Mouse (Mus musculus) hindbrain, embryonic 14.5 days (tissue): Measurements from ENCODE around the gene Anapc16. TPM values are rescaled to one million over a fixed set of nuclear protein-coding genes. Genes with fewer than 3 reads are reported as not detected.

Source experiments
- ATAC-seq: fragments of 200-750 bp; cut with Nextera tagmentation; 2 replicates; pipeline ENCODE4 v1.8.0; 2017; ENCODE audit warnings: moderate number of reproducible peaks, mild to moderate bottlenecking, moderate TSS enrichment, moderate library complexity; ENCODE audit not compliant: low FRiP score
- DNase-seq: peaks from one replicate; pipeline ENCODE4 v3.0.0-alpha.2; 2015; ENCODE audit warnings: low spot score
- H3K27ac ChIP-seq: fragments of 300-500 bp; sonication (generic); 2 replicates; pipeline ENCODE4 v1.5.1; 2014; ENCODE audit warnings: mild to moderate bottlenecking, moderate library complexity
- H3K27me3 ChIP-seq: fragments of 300-500 bp; sonication (generic); 2 replicates; pipeline ENCODE4 v1.6.1; 2014; ENCODE audit warnings: mild to moderate bottlenecking, low read length, mixed read lengths; ENCODE audit not compliant: control insufficient read depth, insufficient read depth
- H3K36me3 ChIP-seq: fragments of 300-500 bp; sonication (generic); replicated peaks from 2 replicates; pipeline ENCODE4 v1.6.1; 2014; ENCODE audit not compliant: control insufficient read depth, insufficient read depth
- H3K4me1 ChIP-seq: fragments of 300-500 bp; sonication (generic); replicated peaks from 2 replicates; pipeline ENCODE4 v1.6.1; 2014; ENCODE audit warnings: antibody characterized with exemption, low read length, mixed read lengths; ENCODE audit not compliant: control insufficient read depth, insufficient read depth
- H3K4me2 ChIP-seq: fragments of 300-500 bp; sonication (generic); replicated peaks from 2 replicates; pipeline ENCODE4 v1.6.1; 2014; ENCODE audit warnings: mild to moderate bottlenecking, moderate library complexity
- H3K4me3 ChIP-seq: fragments of 300-500 bp; sonication (generic); replicated peaks from 2 replicates; pipeline ENCODE4 v1.5.1; 2014; ENCODE audit warnings: mild to moderate bottlenecking, low read length
- H3K9ac ChIP-seq: fragments of 300-500 bp; sonication (generic); 2 replicates; pipeline ENCODE4 v1.6.1; 2014
- H3K9me3 ChIP-seq: fragments of 300-500 bp; sonication (generic); 2 replicates; pipeline ENCODE4 v1.6.1; 2016; ENCODE audit warnings: low read length; ENCODE audit not compliant: control insufficient read depth
- WGBS: fragments of 180-500 bp; shearing (Covaris S2); extraction: QIAGEN DNeasy Blood & Tissue Kit; methylation state at CpG from one replicate; pipeline ENCODE4 v1.1.7; 2014; 5-methylcytosine and 5-hydroxymethylcytosine counted together
- polyA plus RNA-seq: library from polyadenylated mRNA; unstranded; fragments of >200 nt; fragmentation: Nextera tagmentation; extraction: Ambion mirVana; gene quantifications from 2 replicates; pipeline ENCODE4 v1.2.1, GENCODE M21; 2014

Anapc16 gene
- polyA plus RNA-seq, 1 experiment from 2014 or later, result 110 TPM

DNA sequence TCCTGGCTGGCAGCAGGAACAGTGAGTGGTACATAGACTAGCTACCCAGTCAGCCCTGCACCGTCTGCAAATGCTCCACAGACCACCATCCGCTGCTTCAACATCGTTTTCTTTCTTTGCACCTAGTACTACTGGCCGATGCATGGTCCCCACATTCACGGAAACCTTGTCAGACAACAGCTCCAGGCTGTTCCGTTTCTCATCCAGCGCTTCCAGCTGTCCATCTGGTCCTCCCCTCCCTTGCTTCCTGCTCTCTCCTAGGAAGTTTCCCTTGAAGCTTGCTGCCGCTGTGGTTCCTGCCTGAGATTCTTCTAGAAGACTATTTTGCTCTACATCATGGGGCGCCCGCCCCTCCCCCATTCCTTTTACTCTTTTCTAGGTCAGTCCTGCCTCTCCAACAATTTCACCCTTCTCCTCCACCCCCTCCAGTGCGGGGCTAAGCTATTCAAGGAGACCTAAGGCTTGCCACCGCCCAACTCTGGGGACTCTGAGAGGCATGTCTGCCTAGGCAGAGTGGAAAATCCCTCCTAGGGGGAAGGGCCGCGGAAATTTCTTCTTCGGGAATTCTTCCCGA, 60.0 kb downstream of the Anapc16 start:
- peak; percentile 47; the same call in 1 of the 2 replicates for ATAC-seq
- peak overlapping the region; percentile 65 for H3K27ac ChIP-seq
- H3K36me3 ChIP-seq, result no peaks in the 10 kb centered on the region
- peak overlapping the region; percentile 44 for H3K4me2 ChIP-seq
- H3K4me1 ChIP-seq, result peaks cover 16% of the 10 kb centered on the region
- DNase-seq, result peak; percentile 51
- peak overlapping the region; percentile 35; the same call in 1 of the 2 replicates for H3K9ac ChIP-seq
- H3K4me3 ChIP-seq, result peak overlapping the region; percentile 8
- WGBS, result under 1% methylated on average over 16 of the region's 16 CpGs
- H3K27me3 ChIP-seq, result no peaks in the 10 kb centered on the region
- no peaks in the 10 kb centered on the region for H3K9me3 ChIP-seq

DNA sequence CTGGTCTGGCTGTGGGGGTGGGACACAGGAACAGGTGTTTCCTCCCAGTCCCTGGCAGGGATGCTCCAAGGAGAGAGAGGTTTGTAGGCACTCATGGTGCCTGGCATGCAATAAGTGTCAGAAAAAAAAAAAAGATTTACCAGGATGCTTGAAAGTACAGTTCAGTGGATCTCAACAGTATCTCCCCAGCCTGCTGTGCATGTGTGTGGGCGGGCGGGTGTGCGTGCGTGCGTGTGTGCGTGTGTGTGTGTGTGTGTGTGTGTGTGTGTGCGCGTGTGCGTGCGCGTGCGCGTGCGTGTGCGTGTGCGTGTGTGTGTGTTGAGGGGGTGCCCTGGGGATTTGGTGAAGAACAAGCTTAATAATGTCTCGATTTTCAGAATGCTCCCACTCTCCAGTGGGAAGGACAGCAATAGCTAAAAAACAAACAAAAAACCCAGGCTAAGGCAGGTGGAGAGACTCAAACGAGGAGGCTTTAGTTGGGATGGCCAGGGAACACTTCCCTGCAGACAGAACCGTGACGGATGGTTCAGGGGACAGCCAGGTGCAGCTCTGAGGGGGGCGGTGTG, 60.6 kb downstream of the Anapc16 start:
- H3K27me3 ChIP-seq, result no peaks in the 10 kb centered on the region
- H3K9ac ChIP-seq, result peak overlapping the region; percentile 35; the same call in 1 of the 2 replicates
- H3K27ac ChIP-seq, result peak overlapping the region; percentile 65
- peaks cover 16% of the 10 kb centered on the region for H3K4me1 ChIP-seq
- DNase-seq (no peak), ATAC-seq (peak; percentile 42; the same call in 1 of the 2 replicates)
- H3K4me2 ChIP-seq, result peak overlapping the region; percentile 44
- H3K36me3 ChIP-seq, result no peaks in the 10 kb centered on the region
- H3K9me3 ChIP-seq, result no peaks in the 10 kb centered on the region
- peak overlapping the region; percentile 8 for H3K4me3 ChIP-seq
- whole genome bisulfite sequencing, result 34% methylated on average over 21 of the region's 21 CpGs

DNA sequence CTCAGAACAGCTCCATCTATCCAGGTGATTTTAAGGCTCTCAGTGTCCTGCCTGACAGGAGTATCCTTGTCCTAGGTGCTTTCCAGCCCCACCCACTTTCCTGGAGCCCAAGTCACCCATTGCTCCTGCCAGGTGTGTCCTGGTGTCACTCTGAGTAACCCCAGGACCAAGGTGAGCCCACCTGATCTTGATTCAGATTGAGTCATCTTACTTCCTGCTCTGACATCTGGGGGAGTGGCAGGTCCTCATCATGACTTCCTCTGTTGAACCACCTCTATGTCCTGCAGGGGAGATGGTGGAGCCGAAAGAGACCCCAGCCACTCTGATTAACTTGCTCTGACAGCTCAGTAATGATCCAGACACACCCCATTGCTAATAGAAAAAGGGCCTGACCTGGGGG, 63.9 kb downstream of the Anapc16 start:
- Histone ChIP-seq H3K4me2 (no peak overlapping the region), H3K27me3 (no peaks in the 10 kb centered on the region), H3K4me3 (no peak overlapping the region), H3K4me1 (peaks cover 16% of the 10 kb centered on the region), H3K9me3 (no peaks in the 10 kb centered on the region), H3K9ac (no peak overlapping the region), H3K36me3 (no peaks in the 10 kb centered on the region), H3K27ac (no peak overlapping the region)
- no peak for DNase-seq
- ATAC-seq, result no peak
- WGBS, result 60% methylated on average over 1 of the region's 1 CpGs

DNA sequence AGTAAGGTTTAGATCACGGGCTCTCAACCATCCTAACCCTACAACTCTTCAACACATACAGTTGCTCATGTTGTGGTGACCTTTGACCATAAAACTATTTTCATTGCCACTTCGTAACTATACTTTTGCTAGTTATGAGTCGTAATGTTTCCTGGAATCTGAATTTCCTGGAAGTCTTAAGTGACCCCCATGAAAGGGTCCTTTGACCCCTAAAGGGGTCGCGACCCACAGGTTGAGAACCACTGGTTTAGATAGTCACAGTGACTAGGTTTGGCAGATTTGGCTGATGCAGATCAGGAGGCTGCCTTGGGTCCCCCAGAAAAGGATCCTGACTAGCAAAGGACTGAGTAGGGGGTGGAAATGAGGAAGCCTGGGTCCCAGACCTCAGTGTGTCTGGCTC, 64.3 kb downstream of the Anapc16 start:
- Histone ChIP-seq H3K9me3 (no peaks in the 10 kb centered on the region), H3K27me3 (no peaks in the 10 kb centered on the region), H3K4me3 (no peak overlapping the region), H3K9ac (no peak overlapping the region), H3K4me2 (no peak overlapping the region), H3K4me1 (peaks cover 16% of the 10 kb centered on the region), H3K36me3 (no peaks in the 10 kb centered on the region), H3K27ac (no peak overlapping the region)
- WGBS, result 92% methylated on average over 5 of the region's 5 CpGs
- no peak for ATAC-seq
- DNase-seq, result no peak

Other genes starting within 250 kb of the Anapc16 start
- gene Dnajb12, start 123.6 kb downstream of the Anapc16 start, polyA plus RNA-seq, result 20.6 and 22.5 TPM in 2 replicates
- gene Ddit4, start 51.3 kb downstream of the Anapc16 start, polyA plus RNA-seq, result 8.8 and 10.5 TPM in 2 replicates
- gene Ascc1, start 330 bp downstream of the Anapc16 start, polyA plus RNA-seq, result 45.6 and 45.9 TPM in 2 replicates
- 85.3 and 88.8 TPM in 2 replicates for gene Spock2, start 103.1 kb upstream of the Anapc16 start, polyA plus RNA-seq
- gene Chst3, start 216.1 kb upstream of the Anapc16 start, polyA plus RNA-seq, result 1.2 TPM in 2 replicates